Mouse (Mus musculus) liver, adult (tissue): ENCODE data around the gene Syt2.

ENCODE experiments used
- GATA4 ChIP-seq: IDR thresholded peaks from 2 replicates; pipeline ENCODE4 v1.6.1; 2014; ENCODE audit warnings: mild to moderate bottlenecking, low read length; ENCODE audit not compliant: insufficient replicate concordance

Gene Syt2

GRCm38 (mm10) chr1:134784911-134785310, 138.4 kb downstream of the Syt2 start:
- no peak for TF ChIP-seq GATA4

- no peak for TF ChIP-seq GATA4
These were observed 141.6 kb downstream of the Syt2 start for GRCm38 (mm10) chr1:134788096-134788495.

DNA sequence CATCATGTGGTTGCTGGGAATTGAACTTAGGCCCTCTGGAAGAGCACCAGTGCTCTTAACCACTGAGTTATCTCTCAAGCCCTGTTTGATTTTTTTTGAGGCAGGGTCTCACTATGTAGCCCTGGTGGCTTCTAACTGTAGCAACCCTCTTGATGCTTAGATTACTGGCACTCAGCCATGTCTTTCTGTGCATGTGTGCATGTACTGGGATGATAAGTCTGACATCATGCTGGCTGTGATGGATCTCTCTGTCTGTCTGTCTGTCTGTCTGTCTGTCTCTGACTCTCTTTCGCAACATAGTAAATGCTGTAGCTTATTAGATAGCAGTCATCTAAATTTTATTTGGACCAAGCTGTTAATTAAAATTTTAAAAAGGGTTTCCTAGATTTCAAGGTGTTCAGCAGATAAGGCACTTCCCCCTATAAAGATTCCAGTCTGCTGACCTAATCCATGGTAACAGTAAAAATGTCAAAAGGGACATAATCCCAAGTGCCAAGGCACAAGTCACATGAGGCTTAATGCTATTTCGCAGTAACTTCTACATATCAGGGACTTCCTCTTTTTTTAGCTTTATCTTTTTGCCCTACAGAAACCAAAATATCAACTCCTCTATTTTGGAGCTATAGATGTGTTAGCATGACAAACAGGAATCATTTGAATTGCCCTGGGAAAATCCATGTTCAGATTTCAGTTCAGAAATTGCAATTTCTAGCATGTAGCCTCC, 144.4 kb downstream of the Syt2 start:
- TF ChIP-seq GATA4 = no peak

DNA sequence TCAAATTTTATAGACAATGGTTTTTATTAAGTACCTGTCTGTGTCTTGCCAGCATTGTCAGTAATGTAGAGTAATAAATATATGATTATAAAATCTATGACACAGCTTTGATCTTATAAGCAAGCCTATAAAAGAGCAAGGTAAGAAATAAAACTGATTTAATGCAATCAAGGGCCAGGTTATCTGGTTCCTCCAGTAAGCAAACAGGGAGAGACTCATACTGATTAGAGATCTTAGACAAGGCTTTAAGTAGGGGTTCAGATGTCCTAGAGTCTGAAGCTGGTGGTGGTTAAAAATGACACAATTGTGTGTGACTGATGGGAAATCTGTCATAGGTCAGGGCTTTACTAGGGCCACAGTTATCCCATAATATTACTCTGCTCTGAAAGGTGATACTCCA, 145.0 kb downstream of the Syt2 start:
- TF ChIP-seq GATA4 = no peak

DNA sequence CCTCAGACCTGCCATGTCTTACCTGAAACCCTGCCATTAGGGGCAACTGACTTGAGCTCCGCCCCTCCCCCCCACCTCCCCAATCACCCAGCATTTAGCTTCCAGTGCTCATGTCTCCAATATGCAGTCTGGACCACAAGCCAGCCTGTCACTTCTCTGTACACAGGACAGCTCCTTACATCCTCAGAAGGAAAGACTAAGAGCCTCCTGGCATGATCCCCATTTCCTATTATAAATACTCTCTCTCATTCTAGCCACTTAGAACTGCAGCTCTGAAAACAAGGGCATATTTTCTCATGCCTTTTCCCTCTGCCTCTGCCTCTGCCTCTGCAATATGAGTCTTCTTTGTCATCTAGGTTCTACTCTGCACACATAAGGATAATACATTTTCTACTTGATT, 149.6 kb downstream of the Syt2 start:
- TF ChIP-seq GATA4 = no peak

- no peak for TF ChIP-seq GATA4
These were observed 150.1 kb downstream of the Syt2 start for GRCm38 (mm10) chr1:134796536-134796935.

GRCm38 (mm10) chr1:134801758-134802157, 155.3 kb downstream of the Syt2 start:
- TF ChIP-seq GATA4 = no peak

GRCm38 (mm10) chr1:134803286-134804117, 157.0 kb downstream of the Syt2 start:
- no peak for TF ChIP-seq GATA4

- TF ChIP-seq GATA4 = no peak
These were observed 157.9 kb downstream of the Syt2 start for GRCm38 (mm10) chr1:134804373-134804772.

GRCm38 (mm10) chr1:134805471-134805870, 159.0 kb downstream of the Syt2 start:
- TF ChIP-seq GATA4 = no peak
